Mouse (Mus musculus): ENCODE measurements around the gene Bmx.

The Bmx gene

GRCm38 (mm10) chrX:164175311-164175710 is 82.7 kb downstream of the Bmx start:
- DNase-seq (ENCODE audit: low spot score in 2 of 2), result no peak

- no peak for DNase-seq (ENCODE audit: low spot score in 2 of 2)
These were observed 84.1 kb downstream of the Bmx start for GRCm38 (mm10) chrX:164173880-164174279.

GRCm38 (mm10) chrX:164171034-164171433 is 87.0 kb downstream of the Bmx start:
- DNase-seq (ENCODE audit: low spot score in 2 of 2), result no peak

GRCm38 (mm10) chrX:164164681-164165080 is 93.3 kb downstream of the Bmx start:
- no peak for DNase-seq (ENCODE audit: low spot score in 2 of 2)

- DNase-seq (ENCODE audit: low spot score in 2 of 2), result no peak
These were observed 103.4 kb downstream of the Bmx start for GRCm38 (mm10) chrX:164154594-164154993.

GRCm38 (mm10) chrX:164153606-164154005 is 104.4 kb downstream of the Bmx start:
- DNase-seq (ENCODE audit: low spot score in 2 of 2), result no peak

GRCm38 (mm10) chrX:164152703-164153102 is 105.3 kb downstream of the Bmx start:
- no peak for DNase-seq (ENCODE audit: low spot score in 2 of 2)

GRCm38 (mm10) chrX:164145463-164146250 is 112.3 kb downstream of the Bmx start:
- DNase-seq (ENCODE audit: low spot score in 2 of 2), result no peak
